Mouse (Mus musculus) T-helper 17 cell (primary cell): ENCODE results near the gene Hsd17b1.
"Not testable (repeated sequence)": the region's sequence is repeated elsewhere in the genome, so short reads cannot be mapped to it uniquely, and the experiment has no call there.

Experiments used
- in situ Hi-C, 2 experiments: fragments of 300-600 bp; cut with MboI, MseI; formaldehyde crosslinking; loops; 1 replicate in 1 of 2; 2 replicates in 1 of 2; pipeline ENCODE4 v1.15.1; 2025; ENCODE audit warnings: high pct_unique_total_duplicates in 2 of 2

Hsd17b1 gene

DNA sequence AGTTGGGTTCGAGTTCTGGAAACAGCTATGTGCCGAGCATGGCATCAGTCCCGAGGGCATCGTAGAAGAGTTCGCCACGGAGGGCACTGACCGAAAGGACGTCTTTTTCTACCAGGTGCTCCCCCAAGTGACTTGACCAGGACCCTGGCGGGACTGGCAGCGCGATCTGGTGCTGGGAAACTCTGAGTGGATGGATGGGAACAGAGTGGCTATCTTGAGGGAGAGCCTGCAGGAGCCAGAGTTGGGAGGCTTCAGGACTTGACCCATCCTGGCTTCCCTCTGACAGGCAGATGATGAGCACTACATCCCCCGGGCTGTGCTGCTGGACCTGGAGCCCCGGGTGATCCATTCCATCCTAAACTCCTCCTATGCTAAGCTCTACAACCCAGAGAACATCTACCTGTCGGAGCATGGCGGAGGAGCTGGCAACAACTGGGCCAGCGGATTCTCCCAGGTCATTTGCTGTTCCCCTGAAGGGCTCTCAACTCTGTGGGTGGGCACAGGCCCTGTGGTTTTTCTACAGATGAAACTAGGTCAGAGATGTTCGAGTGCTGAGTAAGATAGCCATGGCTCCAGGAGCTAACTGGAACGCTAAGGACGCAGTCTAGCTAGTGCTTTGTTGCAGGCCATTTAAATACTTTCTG, 42.5 kb downstream of the Hsd17b1 start:
- in situ Hi-C loops = loop anchor here (5.0 kb wide), 1 partner anchor 42 kb away; no protein-coding TSS in a partner anchor

DNA sequence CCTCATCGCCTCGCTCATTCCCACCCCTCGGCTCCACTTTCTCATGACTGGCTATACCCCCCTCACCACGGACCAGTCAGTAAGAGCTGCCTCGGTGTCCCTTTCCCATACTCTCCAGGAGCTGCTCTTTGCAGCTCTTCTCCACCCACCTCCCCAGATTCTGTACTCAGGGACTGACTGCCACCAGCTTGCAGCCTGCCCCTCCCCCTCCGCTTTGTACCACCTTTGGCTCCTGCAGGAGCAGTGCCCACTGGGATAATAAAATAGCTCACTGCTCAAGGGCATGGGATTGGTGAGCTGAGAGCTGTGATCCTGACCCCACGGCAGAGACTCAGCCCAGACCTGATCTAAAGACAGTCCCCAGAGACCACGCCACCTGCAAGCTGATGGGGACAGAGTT, 46.3 kb downstream of the Hsd17b1 start:
- in situ Hi-C loops = loop anchor here (5.0 kb wide), 1 partner anchor 38 kb away; no protein-coding TSS in a partner anchor

DNA sequence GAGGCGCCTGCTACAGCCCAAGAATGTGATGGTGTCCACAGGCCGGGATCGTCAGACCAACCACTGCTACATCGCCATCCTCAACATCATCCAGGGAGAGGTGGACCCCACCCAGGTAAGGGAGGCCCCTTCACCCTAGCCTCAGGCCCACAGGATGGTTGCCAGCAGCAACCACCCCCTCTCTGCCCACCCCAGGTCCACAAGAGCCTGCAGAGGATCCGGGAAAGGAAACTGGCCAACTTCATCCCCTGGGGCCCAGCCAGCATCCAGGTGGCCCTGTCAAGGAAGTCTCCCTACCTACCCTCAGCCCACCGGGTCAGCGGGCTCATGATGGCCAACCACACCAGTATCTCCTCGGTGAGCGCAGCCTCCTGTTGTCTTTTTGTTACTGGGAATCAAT, 46.8 kb downstream of the Hsd17b1 start:
- in situ Hi-C loops = not testable (repeated sequence)

DNA sequence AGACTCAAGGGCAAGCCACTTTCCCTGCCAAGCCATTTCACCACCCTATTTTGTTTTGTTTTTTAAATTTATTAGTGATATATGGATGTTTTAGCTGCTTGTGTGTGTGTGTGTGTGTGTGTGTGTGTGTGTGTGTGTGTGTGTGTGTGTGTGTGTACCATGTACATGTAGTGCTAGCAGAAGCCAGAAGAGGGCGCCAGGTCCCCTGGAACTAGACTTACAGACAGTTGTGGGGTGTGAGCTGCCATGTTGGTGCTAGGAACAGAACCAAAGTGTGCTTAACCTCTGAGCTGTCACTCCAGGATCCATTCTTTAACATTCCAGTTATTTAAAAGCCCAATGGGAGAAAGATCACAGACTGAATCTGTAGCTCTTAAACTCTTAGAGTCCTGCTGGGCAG, 48.9 kb downstream of the Hsd17b1 start:
- in situ Hi-C loops = no loop called here

GRCm38 (mm10) chr11:101128996-101129577, 50.9 kb downstream of the Hsd17b1 start:
- in situ Hi-C loops = no loop called here
